Mouse (Mus musculus) ES-CJ7 (cell line): Measurements from ENCODE around the gene Steap3.
A peak's percentile ranks its signal among the peaks of the same experiment; 100 is the strongest.

Experiments used
- DNase-seq: peaks from one replicate; pipeline ENCODE4 v3.0.0; 2011; ENCODE audit warnings: low read depth, low spot score

Steap3 gene

DNA sequence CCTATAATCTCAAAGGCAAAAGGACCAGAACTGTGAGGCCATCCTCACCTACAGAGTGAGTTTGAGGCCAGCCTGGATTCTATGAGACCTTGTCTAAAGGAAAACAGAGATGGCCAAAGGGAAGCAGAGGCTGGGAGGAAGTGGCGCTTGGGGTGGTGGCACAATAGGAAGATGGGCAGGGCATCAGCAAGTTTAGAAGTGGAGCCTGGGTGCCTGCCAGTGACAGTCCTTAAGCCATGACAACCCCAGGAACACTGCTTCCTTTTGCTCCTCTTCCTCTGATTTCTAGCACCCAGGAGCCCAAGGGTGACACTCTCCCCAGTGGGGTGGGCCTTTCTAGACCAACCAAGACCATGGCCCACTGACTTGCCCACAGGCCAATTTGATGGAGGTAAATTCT, 21.3 kb downstream of the Steap3 start:
- no peak for DNase-seq

DNA sequence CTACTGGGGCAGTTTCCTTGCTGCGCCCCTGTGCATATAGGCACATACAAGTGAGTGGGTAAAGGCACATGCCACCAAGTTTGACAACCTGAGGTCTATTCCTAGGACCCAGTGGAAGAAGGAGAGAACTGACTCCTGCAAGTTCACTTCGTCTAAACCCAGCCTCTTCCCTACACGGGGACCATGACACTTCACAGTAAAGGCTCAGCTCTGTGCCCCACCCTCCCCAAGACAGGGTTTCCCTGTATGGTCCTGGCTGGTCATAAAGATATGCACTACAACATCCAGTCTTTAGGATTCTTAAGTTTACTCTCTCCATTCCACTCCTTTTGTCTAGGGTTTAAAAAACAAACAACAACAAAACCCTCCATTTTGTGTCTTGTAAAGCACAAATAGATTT, 21.9 kb downstream of the Steap3 start:
- DNase-seq, result no peak

DNA sequence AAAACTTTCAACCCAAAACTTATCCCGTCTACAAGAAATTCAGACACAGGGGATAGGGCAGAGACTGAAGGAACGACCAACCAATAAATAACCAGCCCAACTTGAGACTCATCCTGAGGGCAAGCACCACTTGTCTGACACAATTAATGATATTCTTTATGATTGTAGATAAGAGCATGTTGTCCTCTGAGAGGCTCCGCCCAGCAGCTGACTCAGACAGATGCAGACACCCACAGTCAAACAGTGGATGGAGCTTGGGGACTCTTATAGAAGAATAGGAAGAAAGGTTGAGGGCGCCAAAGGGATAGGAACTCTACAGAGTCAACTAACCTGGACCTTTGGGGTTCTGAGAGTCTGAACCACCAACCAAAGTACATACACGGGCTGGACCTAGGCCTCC, 22.7 kb downstream of the Steap3 start:
- DNase-seq, result no peak

DNA sequence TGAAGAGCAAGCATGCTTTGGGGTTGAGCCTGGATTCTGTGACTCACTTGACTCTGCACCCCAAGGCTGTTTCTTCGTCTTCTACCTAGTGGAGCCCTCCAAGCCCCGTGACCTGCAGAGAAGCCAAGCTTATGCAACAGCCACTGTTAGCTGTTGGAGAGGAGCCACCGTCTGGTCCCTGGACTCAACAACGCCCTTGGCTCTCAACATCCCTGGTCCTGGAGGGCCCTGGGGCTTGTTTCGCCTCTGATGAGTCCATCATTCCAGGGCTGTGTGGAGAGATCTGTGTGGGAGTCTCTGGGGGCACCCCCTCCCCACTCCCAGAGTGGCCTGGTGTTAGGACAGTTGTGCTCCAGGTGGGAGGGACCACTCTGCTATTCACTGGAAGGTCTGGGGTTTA, 24.3 kb downstream of the Steap3 start:
- no peak for DNase-seq

DNA sequence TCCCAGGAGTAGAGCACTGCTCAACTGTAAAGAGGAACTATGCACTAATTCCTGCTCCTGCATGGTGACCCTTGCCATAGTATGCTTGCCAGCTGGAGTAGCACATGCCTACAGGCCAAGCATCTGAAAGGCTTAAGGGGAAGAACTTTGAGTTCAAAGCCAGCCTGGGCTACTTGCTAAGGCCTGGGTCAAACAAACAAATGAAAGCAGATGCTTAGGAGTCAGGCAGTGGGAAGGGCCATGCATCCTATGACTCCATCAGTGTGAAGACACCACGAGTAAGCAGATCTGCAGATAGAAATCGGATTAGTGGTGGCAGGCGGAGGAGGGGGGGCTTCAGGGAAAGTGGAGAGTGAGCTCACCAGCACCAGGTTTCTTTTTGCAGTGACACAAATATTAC, 25.2 kb downstream of the Steap3 start:
- no peak for DNase-seq

DNA sequence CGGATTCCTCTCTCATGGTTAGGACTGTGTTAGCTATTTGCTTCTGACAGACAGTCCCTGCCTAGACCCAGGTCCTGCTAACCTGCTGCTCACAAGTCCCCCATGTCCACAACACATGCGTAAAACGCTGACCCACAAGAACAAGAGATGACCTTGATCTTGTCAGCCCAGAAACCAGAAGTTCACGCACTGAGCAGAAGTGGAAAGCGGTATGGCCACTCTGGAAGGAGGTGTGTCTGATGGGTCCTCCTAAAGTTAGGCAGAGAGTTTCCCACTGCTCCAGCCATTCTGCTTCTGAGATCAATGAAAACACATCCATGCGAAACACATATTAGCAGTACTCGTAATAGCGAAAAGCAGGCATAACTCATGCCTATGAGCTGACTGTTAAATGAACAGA, 25.6 kb downstream of the Steap3 start:
- DNase-seq, result no peak

DNA sequence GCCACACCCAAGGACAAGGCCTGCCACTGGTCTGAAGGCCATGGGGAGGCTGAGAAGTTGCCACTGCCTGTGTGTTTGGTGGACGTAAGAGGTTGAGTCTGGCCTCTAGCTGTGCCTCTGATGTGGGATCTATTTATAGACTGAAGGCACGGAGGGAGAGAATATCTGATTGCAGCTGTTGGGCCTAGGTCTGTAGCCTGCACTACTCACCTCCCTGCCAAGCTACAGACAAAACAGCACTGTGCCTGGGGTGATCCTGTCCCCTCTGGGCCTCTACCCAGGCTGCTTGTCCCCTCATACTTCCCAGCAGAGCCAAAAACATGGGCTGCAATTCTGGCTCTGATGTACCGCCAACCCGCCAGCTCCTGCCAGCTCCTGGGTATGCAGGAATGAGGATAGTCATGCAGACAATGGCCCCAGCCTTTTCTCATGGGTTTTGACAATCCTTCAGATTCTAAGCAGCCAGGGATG, 26.8 kb downstream of the Steap3 start:
- no peak for DNase-seq

DNA sequence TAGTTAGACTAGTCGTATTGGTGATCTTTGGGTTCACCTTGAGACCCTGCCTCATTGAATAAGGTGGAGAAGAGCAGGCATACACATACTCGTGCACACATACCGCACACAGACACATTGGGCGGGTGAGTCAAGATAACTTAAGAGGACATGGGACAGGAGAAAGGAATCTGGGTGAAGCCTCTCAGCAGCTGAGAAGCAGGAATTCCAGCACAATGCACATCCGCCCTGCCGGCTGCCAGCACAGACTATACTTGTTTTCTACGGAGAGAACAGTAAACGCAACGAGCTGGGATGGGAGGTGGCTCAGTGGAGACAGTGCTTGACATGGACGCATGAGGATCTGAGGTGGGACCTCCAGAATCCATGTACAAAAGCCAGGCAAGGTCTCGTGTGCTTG, 27.9 kb downstream of the Steap3 start:
- no peak for DNase-seq

DNA sequence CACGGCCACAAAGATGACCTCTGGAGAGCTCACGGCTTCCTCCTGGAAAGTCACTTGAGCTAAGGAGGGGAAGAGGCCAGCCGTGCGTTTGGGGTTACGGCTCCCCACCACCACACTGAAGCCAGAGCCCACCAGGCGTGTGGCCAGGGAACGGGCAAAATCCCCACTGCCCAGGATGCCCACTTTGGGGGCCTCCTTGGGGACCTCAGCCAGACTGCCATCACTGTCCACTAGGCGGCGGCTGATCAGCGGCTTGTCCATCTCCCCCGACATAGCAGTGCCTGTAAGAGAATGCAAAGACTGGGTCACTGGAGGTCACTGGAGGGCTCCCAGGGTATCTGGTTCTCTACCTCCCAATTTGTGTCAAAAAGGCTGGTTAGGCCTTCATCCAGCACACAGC, 28.5 kb downstream of the Steap3 start:
- no peak for DNase-seq

DNA sequence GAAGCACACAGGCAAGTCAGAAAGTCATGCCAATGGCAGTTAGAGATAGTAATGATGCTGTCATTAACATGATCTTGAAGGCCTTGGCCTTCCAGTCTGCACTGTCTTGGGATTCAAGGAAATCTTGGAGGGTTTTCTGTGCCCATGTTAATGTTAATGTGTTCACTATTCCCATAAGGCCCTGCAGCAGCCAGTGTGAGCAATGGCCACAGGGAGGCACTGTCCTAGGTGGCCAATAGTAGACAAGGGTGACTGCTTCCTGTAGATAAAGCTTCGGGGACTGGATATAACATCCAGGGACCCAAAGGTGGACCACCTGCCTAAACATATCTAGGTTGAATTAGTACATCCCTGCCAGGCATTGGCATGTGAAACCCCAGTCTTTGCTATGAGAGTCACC, 35.4 kb downstream of the Steap3 start:
- no peak for DNase-seq

DNA sequence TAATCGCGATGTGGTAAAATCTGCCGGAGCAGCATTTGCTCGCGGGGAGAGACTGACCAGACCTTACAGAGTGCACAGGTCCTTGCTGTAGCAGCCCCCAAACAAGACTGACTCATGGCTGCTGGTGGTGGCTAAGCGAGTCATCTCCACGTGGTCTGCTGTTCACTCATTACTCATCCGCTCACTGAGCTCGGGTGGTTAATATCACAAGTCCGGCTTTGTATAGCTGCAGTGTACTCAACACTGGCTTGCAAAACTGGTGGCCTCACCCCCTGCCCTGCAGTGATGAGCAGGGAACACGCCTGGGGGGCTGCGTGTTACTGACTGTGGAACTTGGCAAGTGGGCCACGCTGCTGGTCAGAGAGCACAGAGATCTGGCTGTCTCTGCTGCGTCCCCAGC, 36.1 kb downstream of the Steap3 start:
- DNase-seq, result no peak

DNA sequence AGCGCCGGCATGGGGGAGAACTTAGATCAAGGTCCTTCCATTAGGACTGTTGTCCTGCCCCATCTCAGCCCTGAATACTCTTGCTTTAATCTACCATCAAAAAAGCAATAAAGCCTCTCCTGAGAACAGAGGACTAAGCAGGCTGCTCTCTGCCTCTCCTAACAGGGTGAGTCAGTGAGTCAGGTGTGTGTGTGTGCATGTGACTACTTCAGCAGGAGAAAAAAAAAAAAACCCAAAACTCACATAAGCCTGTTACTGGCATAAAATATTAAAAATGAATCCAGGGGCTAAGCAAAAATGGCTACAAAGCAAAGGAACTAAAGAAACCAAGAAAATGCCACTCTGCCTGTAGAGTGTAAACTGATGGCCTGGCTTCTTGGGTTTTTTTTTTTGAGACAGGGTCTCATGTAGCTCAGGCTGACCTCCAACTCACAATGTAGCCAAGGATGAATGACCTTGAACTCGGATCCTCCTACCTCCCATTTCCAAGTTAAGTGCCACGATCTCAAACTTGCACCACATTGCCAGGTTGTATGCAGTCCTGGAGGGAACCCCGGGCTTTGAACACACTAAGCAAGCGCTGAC, 36.8 kb downstream of the Steap3 start:
- DNase-seq, result no peak

DNA sequence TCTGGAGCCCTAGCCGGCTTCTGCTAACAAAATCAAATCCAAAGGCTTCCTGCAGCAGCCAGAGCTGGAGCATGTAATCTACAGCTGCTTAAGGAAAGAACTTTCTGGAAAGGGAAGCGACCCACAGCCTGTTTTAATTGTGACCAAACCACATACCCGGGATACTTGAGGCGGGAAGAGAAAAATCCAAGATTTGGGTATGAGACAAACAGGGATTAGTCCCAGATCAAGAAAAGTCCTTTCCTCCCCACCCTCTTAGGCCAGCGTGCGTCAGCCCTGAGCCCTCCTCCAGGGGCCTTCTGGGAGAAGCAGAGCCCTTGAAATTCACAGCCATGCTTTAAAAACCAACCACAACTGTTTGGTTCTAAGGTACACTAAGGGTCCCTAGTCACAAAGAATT, 40.3 kb downstream of the Steap3 start:
- no peak for DNase-seq

DNA sequence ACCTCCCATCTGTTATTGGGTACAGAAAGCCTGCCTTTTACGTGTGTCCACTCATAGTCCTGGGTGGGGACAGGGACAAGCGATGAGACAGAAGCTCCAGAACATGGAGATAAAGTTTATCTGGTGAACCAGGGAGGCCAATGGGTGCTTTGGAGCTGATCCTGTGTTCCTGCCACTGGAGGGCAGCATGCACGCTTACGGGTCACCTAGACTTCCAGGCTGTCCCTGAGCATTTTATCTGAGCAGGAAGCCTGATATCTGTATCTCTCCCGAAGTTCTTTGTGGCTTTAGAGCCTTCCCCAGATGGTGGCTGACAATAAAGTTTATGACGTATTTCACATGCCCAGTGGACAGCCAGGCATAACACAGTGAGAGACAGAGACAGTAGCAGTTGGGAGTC, 41.2 kb downstream of the Steap3 start:
- peak; percentile 55 for DNase-seq

DNA sequence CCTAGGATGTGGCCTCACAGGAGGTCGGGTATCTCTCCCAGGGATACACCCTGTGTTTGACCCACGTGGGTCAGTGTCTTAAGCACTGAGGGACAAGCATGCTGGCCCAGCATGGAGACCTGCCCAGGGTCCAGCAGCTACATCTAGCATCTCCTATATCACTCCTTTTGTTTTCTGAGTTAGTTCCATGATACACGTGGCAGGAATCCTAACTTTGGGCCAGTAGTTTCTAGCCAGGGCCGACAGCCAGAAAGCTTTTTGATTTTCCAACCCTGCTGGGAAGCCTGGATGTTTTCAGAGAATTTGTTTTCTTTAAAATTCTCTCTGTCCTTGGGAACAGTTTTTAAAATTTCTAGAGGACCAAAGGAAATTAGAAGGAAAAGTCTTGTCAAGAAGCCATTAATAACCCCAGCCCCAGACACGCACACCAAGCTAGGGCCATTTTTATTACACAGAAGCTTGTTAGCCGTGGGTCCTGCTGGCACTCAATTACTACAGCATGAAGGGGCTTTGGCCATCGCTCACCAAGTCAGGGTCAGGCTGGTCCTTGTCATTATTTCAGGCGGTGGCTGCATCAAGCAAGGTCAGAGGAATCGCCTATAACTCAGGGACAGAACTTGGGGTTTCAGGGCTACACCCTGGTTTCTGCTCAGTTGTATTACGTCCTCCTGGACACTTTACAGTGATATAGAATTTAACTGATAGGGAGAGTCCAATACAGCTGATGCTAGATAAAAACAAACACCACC, 42.6 kb downstream of the Steap3 start:
- no peak for DNase-seq

DNA sequence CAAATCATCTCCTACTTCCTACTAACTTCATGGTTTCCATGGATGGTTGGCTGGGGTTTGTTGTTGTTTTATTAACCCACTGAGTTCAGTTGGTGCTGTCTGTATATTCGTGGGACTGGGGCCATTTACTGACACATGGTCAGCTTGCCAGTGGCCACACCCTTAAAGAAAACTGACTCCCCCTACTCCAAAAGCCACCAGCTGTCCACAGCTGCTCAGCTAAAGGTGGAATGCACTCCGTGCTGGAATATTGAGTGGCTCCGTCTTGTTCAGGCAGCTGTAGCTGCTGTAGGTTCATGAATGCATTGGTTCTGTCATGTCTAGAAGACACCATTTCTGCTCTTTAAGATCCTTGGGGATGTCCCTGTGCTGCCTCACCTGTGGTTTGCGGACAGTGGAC, 48.9 kb downstream of the Steap3 start:
- DNase-seq, result no peak

DNA sequence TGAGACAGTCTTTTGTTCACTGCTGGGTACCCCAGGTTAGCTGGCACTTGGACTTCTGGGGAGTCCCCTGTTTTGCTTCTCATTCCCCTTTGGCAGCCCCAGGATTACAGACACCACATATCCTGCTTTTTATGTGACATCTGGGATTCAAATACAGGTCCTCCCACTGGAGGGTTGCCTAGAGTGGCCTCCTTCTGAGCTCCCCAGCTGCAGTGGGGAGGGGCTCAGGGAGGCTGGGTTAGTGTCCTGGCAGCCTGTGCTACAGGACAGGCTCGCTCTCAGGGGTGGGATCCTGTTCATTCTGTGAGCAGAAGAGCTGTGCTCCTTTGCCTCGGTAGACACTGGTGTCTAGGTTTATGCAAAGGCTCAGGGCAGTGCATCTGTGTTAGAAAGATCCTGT, 51.2 kb downstream of the Steap3 start:
- no peak for DNase-seq

DNA sequence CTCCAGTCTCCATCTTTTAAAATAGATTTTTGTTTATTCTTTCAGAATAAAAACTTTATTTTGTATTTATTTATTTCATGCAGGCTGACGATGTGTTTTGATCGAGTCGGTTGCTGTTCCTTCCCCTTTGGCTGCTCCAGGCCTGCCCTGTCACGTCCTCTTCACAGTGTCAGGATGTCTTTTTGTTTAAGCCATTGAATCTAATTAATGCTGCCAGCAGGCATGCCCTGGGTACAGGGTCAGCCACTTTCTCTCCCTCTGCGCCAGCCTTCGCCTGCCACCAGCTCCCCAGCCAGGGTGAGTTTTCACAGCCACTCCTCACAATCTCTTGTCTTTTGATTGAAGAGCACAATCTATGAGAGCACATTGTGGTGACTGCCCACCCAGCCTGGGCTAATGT, 51.7 kb downstream of the Steap3 start:
- no peak for DNase-seq

DNA sequence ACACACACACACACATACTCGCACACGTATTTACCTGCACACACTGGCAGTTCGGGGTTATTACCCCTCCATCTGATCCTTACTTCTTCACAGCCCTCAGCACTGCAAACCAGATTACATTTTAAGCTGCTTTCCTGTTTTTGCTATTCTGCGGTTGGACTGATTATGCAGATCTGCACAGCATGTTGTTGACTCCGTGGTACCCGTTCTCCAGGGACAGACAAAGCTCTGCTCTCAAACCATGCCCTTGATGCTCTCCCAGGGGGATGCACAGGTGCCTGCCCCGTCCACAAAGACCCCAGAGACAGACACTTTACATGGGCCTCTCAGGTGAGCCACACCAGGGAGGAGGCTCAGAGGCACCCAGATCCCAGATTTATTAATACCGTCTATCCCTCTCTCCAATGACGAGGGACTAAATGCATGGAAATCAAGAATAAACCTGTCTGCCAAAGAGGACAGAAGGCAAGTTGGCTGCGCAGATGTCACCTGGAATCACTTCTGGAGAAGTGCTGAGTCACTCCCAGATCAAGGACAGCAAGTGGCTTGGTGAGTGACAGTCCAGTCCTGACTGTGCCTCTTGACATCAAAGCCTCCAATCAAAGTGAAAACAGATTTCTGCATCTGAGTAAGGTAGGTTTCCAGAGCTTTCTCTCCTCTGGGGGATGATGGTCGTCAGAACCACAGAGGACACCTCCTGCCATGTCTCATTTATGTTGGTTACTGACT, 63.8 kb downstream of the Steap3 start:
- no peak for DNase-seq

DNA sequence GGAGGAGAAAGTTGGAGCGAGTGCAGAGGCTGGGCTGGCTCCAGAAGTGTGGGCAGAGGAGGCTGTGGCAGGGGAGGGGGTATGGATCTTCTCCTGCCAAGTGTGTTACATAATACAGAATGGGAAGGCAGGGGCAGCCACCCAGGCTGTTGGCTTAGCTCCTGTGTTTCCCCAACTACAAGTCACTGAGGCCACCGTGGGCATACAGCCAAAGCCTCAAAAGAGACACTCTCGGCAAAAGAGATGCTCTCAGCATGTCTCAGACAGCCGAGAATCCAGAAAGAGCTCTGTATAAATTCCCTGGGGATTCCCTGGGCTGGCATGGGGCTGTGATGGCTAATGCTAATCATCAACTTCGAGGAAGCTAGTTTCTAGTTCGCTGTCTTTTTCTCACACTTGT, 64.9 kb downstream of the Steap3 start:
- DNase-seq, result no peak

DNA sequence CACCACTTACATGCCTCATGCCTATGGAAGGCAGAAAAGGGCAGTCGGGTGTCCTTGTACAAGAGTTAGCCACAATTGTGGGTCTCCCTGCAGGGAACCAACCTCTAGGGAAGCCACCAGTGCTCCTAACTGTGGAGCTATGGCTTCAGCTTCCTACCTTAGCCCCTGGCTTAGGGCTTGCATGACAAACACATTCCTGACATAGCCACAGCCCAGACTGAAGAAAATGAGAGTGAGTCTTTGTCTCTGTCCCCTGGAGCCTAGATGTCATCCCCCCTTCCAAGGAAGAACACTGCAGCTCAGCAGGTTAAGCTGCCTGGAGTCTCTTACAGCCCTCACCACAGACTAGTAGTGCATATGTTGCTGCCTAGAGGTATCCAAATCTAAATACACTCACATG, 67.7 kb downstream of the Steap3 start:
- peak; percentile 26 for DNase-seq

DNA sequence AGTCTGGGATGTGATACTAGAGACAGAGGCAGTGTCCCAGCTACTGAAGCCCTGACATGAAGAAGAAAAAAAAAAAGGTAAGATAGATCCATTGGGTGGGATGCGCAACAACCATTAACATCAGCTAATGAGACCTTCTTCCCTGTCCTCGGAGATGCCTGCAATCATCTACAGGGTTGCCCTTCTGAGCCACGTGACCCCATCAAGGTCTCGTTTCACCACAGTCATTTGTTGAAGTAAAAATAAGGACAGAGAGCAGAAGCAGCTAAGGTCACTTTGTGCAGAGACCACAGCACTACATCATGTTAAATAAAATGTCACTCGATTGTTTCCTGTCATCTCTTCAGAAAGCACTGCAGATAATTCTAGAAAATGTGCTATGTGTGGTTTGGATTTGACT, 68.7 kb downstream of the Steap3 start:
- no peak for DNase-seq

DNA sequence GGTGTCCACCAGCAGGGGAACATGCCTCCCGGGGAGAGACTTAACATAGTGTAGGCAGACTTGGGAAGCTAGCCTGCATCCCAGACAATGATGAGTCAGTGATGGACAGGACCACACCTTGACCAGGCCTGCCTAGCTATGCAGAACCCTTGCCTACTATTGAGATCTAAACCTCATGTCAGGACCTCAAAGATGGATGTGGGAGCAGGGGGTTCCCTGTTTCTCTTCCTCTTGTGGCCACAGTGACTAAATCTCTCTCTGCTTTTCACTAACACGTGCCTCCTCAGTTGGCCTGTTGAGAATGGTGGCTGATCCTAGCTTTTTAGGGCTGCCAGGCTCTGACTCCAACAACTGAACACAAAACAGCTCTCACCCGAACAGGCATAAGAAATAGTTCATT, 70.0 kb downstream of the Steap3 start:
- no peak for DNase-seq
